Mouse (Mus musculus) intestine, embryonic 14.5 days (tissue): ENCODE measurements around the gene Zfp493. TPM values are rescaled to one million over a fixed set of nuclear protein-coding genes. Genes with fewer than 3 reads are reported as not detected.
"Not testable (repeated sequence)": the region's sequence is repeated elsewhere in the genome, so short reads cannot be mapped to it uniquely, and the experiment has no call there.

Experiments used
- ATAC-seq: fragments of 200-750 bp; cut with Nextera tagmentation; replicated peaks from 2 replicates; pipeline ENCODE4 v1.8.0; 2017; ENCODE audit warnings: low read depth, moderate number of reproducible peaks, moderate TSS enrichment, moderate library complexity; ENCODE audit not compliant: low FRiP score, low TSS enrichment
- DNase-seq: peaks from one replicate; pipeline ENCODE4 v3.0.0-alpha.2; 2018; ENCODE audit warnings: low spot score
- H3K27ac ChIP-seq: fragments of 300-500 bp; sonication (generic); 2 replicates; pipeline ENCODE4 v1.5.1; 2014; ENCODE audit warnings: low read depth, mild to moderate bottlenecking, control low read depth
- H3K27me3 ChIP-seq: fragments of 300-500 bp; sonication (generic); replicated peaks from 2 replicates; pipeline ENCODE4 v1.6.1; 2014; ENCODE audit warnings: low read length, control low read depth; ENCODE audit not compliant: control insufficient read depth, insufficient read depth
- H3K36me3 ChIP-seq: fragments of 300-500 bp; sonication (generic); 2 replicates; pipeline ENCODE4 v1.6.1; 2014; ENCODE audit warnings: low read length, control low read depth; ENCODE audit not compliant: control insufficient read depth, insufficient read depth
- H3K4me1 ChIP-seq: fragments of 300-500 bp; sonication (generic); replicated peaks from 2 replicates; pipeline ENCODE4 v1.6.1; 2014; ENCODE audit warnings: low read length, control low read depth, mixed read lengths; ENCODE audit not compliant: control insufficient read depth, insufficient read depth
- H3K4me2 ChIP-seq: fragments of 300-500 bp; sonication (generic); 2 replicates; pipeline ENCODE4 v1.6.1; 2014; ENCODE audit warnings: low read length
- H3K4me3 ChIP-seq: fragments of 300-500 bp; sonication (generic); 2 replicates; pipeline ENCODE4 v1.5.1; 2014; ENCODE audit warnings: low read depth, low read length, control low read depth, mixed read lengths
- H3K9ac ChIP-seq: fragments of 300-500 bp; sonication (generic); 2 replicates; pipeline ENCODE4 v1.6.1; 2014; ENCODE audit warnings: mild to moderate bottlenecking, low read length
- H3K9me3 ChIP-seq: fragments of 300-500 bp; sonication (generic); 2 replicates; pipeline ENCODE4 v1.6.1; 2016; ENCODE audit warnings: low read length, control low read depth; ENCODE audit not compliant: control insufficient read depth
- WGBS: fragments of 180-500 bp; shearing (Covaris S2); extraction: QIAGEN DNeasy Blood & Tissue Kit; methylation state at CpG from one replicate; pipeline ENCODE4 v1.1.7; 2014; 5-methylcytosine and 5-hydroxymethylcytosine counted together
- polyA plus RNA-seq: library from polyadenylated mRNA; unstranded; fragments of >200 nt; fragmentation: Nextera tagmentation; extraction: Ambion mirVana; gene quantifications from 2 replicates; pipeline ENCODE4 v1.2.1, GENCODE M21; 2014

Zfp493 gene
- polyA plus RNA-seq, 1 experiment from 2014 or later = 3.4 TPM

GRCm38 (mm10) chr13:67830911-67831336 is 51.4 kb downstream of the Zfp493 start, which contains the start of gene Gm10037:
Gene Gm10037, plus strand, starts transcription at chr13:67831106.
- 5% methylated on average over 14 of the region's 14 CpGs for WGBS
- H3K4me3 ChIP-seq = peak within 1 kb of the TSS; percentile 50
- H3K9ac ChIP-seq = peak within 1 kb of the TSS; percentile 51
- H3K4me1 ChIP-seq = no peaks in the 10 kb centered on the region
- peak within 1 kb of the TSS; percentile 61 for H3K4me2 ChIP-seq
- no peak within 1 kb of the TSS for H3K27ac ChIP-seq
- peak; percentile 86 for DNase-seq
- ATAC-seq = peak; percentile 87
- peaks cover 7% of the 10 kb centered on the region for H3K36me3 ChIP-seq
- no peaks in the 10 kb centered on the region for H3K27me3 ChIP-seq
- peaks cover 6% of the 10 kb centered on the region; the same call in 1 of the 2 replicates for H3K9me3 ChIP-seq

DNA sequence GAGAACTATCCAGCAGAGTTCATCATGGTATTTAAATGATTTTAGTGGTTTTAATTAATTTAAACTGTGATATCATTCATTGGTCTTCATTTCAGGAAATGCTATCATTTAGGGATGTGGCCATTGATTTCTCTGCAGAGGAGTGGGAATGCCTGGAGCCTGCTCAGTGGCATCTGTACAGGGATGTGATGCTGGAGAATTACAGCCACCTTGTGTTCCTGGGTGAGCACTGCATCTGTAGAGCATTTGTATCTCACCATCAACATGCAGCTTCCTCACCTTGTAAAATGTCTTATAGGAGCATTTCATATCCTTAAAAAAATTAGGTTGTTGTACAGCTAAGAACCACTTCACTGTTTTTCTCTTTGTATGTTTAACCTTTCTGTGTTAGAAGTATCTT is 53.6 kb downstream of the Zfp493 start:
- H3K9me3 ChIP-seq, H3K9ac ChIP-seq, H3K27ac ChIP-seq, H3K27me3 ChIP-seq, ATAC-seq, H3K4me2 ChIP-seq, DNase-seq, H3K4me3 ChIP-seq, H3K36me3 ChIP-seq, H3K4me1 ChIP-seq: not testable (repeated sequence)

Other genes with a start within 250 kb of the Zfp493 start
- gene Zfp748, start 225.9 kb upstream of the Zfp493 start, polyA plus RNA-seq = 14.1 and 15.9 TPM in 2 replicates
- gene Zfp729b, start 170.0 kb upstream of the Zfp493 start, polyA plus RNA-seq = 4.7 and 4.8 TPM in 2 replicates
- not detected in 2 replicates for gene Gm49345, start 141.9 kb upstream of the Zfp493 start, polyA plus RNA-seq
- gene Zfp729a, start 141.9 kb upstream of the Zfp493 start, polyA plus RNA-seq = 3.6 and 5.0 TPM in 2 replicates
- gene Zfp738, start 92.6 kb upstream of the Zfp493 start, polyA plus RNA-seq = 11.0 and 12.6 TPM in 2 replicates
- gene Zfp65, start 50.5 kb upstream of the Zfp493 start, polyA plus RNA-seq = 2.9 and 3.1 TPM in 2 replicates
- gene Zfp85, start 24.5 kb upstream of the Zfp493 start, polyA plus RNA-seq = 5.1 and 6.1 TPM in 2 replicates
- 7.0 and 7.4 TPM in 2 replicates for gene Zfp273, start 34.0 kb downstream of the Zfp493 start, polyA plus RNA-seq
- 3.7 TPM in 2 replicates for gene Gm10037, start 51.4 kb downstream of the Zfp493 start, polyA plus RNA-seq
- not detected in 2 replicates for gene BC048507, start 83.6 kb downstream of the Zfp493 start, polyA plus RNA-seq